Mouse (Mus musculus): Measurements from ENCODE around the gene Rbfox3. TPM values are rescaled to one million over a fixed set of nuclear protein-coding genes. Genes with fewer than 3 reads are reported as not detected.

Gene Rbfox3
- total RNA-seq, 2 experiments from 2014 or later, result 185 to 192 TPM

- DNase-seq, result peak; percentile 75
Observed at GRCm38 (mm10) chr11:118534382-118535092, 376.9 kb downstream of the Rbfox3 start.

DNA sequence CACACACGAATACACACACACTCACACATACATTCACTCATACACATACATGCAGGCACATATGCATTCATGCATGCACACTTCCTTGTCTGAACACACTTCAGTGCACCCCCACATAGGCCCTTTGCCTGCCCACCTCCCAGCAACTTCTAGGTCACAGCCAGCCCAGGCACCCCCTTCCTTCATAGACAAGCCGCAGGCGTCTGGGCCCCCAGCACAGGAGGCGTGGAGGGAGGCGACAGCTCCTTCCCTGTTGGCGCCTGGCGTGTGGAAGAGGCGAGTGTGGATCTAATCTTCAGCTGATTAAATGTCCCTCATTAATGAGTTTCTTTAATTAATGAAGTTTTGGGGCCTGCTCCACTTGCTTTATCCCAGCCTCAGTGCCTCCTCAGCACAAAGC lies 381.1 kb downstream of the Rbfox3 start:
- intact Hi-C loops (cut with DNase I), result no loop called here
- DNase-seq, result no peak

More at GRCm38 (mm10) chr11:118534382-118535092, 376.9 kb downstream of the Rbfox3 start:
- intact Hi-C loops (cut with DNase I), result no loop called here

- intact Hi-C loops (cut with DNase I), result no loop called here
- DNase-seq, result no peak
Observed at GRCm38 (mm10) chr11:118528761-118529160, 382.6 kb downstream of the Rbfox3 start.

DNA sequence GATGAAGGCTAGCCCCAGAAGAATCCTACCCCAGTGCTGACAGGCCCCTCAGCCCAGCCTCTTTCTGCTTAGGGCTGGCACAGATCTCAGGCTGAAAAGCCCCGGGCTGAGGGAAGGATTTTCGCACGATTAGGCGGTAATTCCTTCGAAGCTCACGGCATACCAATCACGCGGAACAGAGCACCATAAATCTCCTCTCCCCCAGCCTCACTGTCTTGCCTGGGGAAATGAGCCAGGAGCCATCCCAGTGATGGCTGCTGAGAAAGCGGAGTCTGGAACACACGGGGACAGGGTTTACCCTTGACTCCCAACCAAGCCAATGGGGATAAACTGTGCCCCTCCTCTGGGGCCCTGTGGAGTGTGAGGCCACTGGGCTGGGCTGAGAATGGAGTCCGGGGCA lies 386.3 kb downstream of the Rbfox3 start:
- DNase-seq, result no peak
- intact Hi-C loops (cut with DNase I), result no loop called here

- intact Hi-C loops (cut with DNase I), result no loop called here
- DNase-seq, result no peak
Observed at GRCm38 (mm10) chr11:118523496-118524145, 387.8 kb downstream of the Rbfox3 start.

- intact Hi-C loops (cut with DNase I), result no loop called here
- DNase-seq, result no peak
Observed at GRCm38 (mm10) chr11:118520932-118521331, 390.5 kb downstream of the Rbfox3 start.

DNA sequence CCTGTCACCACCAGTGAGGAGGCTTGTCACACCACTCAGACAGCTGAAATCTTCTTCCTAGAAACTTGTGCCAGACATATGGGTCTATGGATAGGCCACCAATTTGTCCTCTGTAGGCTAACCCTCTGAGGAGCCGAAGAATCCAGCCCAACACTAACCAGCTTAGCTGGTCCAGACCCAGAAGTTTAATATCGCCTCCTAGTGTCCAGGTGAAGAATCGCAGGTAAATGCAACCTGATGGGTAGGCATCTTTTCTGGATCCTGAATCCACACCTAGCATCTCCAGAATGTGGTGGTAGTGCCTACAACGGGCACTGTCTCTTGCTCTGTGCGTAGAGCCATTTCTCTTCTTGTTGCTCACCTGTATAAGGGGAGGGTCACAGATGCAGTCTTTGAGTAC lies 391.1 kb downstream of the Rbfox3 start:
- intact Hi-C loops (cut with DNase I), result no loop called here
- no peak for DNase-seq

DNA sequence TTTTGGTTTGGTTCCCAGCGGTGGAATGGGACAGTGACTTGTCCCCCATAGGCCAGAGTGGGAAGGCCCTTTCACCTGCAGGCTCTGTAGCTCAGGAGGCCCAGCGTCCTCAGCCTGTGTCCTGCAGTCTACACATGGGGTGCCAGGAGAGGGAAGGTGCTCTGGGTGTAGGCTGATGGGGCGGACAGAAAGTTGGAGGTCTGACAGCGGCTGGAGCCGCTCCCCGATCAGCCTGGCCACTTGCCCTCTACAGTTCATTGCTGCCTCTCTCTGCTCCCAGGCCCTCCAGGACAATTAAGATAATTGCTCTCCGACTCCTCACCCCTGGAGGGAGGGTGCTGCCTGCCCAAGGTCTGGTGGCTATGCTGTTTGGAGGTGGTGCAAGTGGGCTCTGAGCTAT lies 392.7 kb downstream of the Rbfox3 start:
- DNase-seq, result no peak
- intact Hi-C loops (cut with DNase I), result no loop called here

GRCm38 (mm10) chr11:118517924-118518323 lies 393.5 kb downstream of the Rbfox3 start:
- intact Hi-C loops (cut with DNase I), result no loop called here

DNA sequence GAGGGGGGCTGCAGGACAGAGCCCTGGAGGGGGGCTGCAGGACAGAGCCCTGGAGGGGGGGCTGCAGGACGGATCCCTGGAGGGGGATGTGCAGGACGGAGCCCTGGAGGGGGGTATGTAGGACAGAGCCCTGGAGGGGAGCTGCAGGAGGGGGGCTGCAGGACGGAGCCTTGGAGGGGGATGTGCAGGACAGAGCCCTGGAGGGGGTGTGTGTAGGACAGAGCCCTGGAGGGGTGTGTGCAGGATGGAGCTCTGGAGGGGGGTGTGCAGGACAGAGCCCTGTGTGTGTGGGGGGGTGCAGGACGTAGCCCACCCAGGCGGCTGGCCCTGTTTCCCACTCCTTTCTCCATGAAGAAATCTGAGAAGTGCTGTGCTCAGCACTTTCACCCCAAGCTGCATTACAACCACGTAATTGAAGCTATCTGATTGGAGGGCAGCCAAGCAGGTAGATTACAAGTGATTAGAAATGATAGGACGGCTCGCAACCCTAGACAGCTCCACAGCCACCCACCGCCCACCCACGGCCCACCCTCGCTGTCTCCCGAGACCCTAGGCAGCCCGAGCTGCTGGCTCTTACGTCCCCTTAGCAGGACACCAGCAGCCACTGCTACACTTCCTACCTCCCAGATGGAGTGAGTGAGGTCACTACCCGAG lies 399.0 kb downstream of the Rbfox3 start:
- no peak for DNase-seq
- intact Hi-C loops (cut with DNase I), result no loop called here

More at GRCm38 (mm10) chr11:118517924-118518323, 393.5 kb downstream of the Rbfox3 start:
- no peak for DNase-seq

GRCm38 (mm10) chr11:118511851-118512250 lies 399.5 kb downstream of the Rbfox3 start:
- intact Hi-C loops (cut with DNase I), result no loop called here
- peak; percentile 74 for DNase-seq

DNA sequence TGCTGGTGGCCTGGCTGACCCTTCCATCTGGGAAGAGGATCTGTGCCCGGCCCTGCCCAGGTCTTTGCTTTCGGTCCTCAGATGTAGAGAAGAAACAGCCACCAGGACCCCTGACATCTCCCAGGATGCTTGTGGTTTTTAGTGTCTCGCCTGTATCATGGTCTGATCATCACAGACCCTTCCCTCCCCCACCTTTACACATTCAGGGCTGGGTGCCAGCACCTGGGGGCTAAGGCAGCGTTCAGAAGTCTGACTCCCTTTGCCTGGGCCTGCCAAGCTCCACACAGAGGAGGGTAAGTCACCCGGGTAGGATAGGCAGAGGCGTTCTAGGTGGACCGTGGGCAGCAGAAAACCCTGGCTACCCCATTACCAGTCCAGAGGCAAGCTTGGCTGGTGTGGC lies 403.1 kb downstream of the Rbfox3 start:
- intact Hi-C loops (cut with DNase I), result loop anchor here (5.0 kb wide), 1 partner anchor 229 kb away; no protein-coding TSS in a partner anchor
- peak; percentile 56 for DNase-seq

DNA sequence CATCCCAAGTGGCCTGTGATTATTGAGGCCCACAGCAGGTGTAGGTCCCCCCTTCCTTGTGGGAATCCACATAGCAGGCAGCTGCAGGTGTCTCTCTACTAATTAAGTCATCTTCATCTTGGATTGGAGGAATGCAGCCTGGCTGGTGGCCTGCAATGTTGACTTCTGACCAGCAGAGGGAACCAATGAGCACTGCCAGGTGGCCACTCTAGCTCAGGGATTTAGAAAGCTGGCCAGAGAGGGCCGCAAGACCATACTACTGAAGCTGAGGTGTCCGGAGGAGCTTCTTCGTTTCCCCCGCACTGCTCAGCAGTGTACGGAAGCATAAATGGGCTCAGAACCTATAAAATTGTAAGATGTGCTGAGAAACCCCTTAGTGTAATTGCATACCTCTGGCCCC lies 403.5 kb downstream of the Rbfox3 start:
- intact Hi-C loops (cut with DNase I), result loop anchor here (5.0 kb wide), 1 partner anchor 229 kb away; no protein-coding TSS in a partner anchor
- DNase-seq, result peak; percentile 81

DNA sequence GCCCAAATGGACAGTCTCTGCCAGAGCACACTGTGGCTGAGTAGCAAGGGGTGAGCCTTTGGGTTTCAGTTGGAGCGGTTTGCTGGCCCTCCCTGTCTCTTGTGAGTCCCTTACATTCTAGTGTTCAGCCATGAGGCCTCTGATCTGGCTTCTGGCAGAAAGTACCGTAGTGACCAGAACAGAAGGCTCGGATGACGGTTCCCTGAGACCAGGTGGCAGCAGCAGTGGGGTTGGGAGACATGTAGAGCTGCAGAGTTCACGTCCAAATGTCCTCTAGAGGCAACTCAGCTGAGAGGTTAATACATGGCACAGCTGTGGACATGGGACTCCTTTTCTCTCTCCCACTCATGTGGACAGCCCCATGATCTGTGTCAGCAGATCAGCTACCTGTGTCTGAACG lies 404.3 kb downstream of the Rbfox3 start:
- intact Hi-C loops (cut with DNase I), result loop anchor here (5.0 kb wide), 1 partner anchor 230 kb away; no protein-coding TSS in a partner anchor
- DNase-seq, result no peak

GRCm38 (mm10) chr11:118504180-118504454 lies 407.3 kb downstream of the Rbfox3 start:
- intact Hi-C loops (cut with DNase I), result no loop called here
- no peak for DNase-seq

DNA sequence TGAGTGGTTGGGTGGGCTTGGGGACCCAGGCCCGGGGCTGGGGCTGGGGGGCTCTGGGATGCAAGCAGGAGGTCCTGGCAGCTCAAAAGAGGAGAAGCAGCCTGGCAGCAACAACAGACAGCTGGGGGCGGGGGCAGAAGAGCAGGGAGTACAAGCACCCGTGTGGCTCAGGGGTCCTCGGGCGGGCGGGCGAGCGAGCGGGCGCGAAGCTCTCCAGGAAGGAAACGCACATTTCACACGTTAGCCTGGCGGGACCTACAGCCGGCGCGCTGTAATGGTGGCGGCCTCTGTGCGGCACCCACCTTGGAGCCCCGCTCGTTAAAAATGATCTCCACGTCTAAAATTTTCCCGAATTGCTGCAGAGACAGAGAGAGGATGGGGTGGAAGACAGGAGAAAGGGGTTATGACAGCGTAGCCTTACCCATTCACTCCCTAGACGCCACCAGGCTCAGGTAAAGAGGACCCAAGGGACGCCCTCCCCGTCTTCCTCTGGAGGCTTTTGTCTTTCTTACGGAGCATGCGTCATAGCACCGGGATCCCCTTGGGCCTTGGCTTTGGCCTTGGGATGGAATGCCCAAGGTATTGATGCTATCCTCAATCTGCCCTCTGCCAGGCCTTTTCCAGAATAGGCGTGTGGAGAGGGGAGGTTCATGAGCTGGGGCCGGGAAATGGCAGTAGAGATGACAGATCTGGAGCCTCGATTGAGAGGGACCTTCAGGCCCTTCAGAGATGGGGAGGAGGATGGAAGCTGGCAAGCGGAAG lies 407.8 kb downstream of the Rbfox3 start:
- intact Hi-C loops (cut with DNase I), result no loop called here
- DNase-seq, result no peak

DNA sequence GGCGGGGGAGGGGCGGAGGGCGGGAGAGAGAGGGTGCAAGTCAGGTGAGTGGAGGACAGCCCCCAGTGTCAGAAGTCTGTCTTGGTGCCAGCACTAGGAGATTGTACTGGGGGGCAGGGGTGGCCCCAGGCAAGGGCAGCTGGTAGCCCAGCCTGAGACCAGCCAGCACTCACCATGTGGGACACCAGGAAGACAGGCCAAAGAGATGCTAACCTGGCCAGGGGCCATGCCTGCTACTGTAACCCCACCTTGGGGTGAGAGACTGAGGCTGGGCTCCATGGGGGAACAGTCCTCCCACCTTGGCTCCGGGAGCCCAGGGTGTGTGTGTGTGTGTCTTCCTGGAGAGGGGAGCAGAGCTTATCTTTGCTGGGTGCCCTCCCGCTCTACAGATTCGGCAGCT lies 408.4 kb downstream of the Rbfox3 start:
- DNase-seq, result no peak

DNA sequence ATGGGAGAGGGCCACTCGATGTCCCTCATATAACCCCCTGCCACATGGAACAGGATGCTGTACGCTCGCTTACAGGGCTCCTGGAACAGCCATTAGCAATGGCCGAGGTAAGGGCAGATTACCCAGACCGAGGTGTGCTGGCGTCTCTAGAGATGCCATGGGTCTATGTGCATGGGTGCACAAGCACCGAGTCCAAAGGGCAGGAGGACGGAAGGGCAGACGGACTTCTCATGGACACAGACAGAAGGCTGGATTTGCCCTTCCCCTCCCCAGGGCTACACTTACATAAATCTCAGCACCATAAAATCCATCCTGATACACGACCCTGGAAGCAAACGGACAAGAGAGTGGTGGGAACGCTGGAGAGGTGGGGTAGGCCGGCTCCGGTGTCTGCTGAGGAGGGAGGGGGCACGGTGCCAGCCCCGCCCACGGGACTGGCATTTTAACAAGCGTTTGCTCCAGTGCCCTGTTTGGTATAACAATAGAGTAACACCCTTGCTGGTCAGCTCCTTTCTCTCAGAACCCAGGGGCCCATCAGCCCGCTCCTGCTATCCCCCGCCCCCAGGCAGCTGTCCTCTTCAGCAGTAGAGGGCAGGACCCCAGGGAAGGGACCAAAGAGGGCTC lies 415.2 kb downstream of the Rbfox3 start:
- DNase-seq, result no peak
- intact Hi-C loops (cut with DNase I), result no loop called here

More for the DNA sequence above, 408.4 kb downstream of the Rbfox3 start:
- intact Hi-C loops (cut with DNase I), result no loop called here

DNA sequence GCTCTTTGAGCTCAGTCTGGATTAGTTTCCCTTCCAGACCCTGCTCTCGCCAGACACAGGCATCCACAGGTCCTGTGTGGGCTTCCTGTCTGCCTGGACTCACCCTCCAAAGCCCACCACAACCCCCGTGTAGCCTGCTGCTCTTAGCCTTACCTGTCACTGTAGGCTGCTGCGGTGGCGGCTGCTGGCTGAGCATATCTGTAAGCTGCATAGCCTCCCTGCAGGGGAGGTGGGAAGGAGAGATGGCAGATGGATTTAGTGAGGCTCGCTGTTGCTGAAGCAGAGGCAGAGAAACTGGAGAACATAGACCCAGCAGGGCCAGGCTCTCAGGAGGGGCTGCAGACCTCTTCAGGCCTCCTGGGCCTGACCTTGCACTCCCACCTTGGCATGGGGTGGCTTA lies 416.3 kb downstream of the Rbfox3 start:
- intact Hi-C loops (cut with DNase I), result no loop called here
- no peak for DNase-seq

DNA sequence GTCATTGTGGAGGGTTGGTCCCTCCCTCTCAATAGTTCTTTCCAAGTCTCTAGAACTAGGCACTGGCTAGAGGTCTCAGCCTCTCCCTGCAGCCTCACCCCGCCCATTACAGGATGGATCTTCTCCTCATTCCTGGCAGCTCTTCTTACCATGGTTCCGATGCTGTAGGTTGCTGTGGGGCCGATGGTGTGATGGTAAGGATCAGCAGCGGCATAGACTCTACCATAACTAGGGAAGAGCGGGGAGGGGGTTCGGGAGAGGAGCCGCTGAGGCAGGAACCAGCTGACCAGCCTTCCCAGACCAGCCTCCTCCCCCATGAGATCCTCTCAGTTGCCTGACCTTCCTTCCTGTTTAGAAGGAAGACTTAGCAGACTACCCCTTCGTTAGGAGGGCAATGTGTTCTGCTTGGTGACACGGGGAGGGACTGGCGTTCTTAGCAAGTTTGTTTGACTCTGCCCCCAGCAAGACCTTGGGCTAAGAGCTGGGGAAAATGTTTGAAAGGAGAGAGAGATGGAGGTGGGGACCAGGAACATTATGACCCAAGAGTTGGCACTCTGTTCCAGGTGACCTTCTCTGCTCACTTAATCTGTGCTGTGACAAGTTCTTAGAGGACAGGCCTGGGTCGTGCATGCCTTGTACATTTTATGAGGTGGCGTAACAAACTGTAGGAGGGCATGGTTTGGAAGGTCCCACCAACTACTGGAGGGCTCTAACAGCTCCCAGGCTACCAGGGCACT lies 417.2 kb downstream of the Rbfox3 start:
- no peak for DNase-seq
- intact Hi-C loops (cut with DNase I), result no loop called here

All from left cerebral cortex, postnatal 4 days (tissue).